Comparison of ENCODE assay signal across 17 mouse cellular contexts in genomic region chr1:102923150-102923549, GRCm38 (mm10).
"Had no signal": no experiment of that assay in that cellular context is flagged by ENCODE, and none has a peak within 500 bp of the region (broad histone marks: within the 10 kb centered on the region; RNA-seq: fewer than 3 reads in every experiment).

No protein-coding gene starts in this region.

- H3K4me3 ChIP-seq: neural tube, embryonic 12.5 days; neural tube, embryonic 13.5 days; neural tube, embryonic 15.5 days; stomach, embryonic 15.5 days had no signal

- H3K4me1 ChIP-seq: neural tube, embryonic 12.5 days; neural tube, embryonic 13.5 days; neural tube, embryonic 15.5 days; stomach, embryonic 15.5 days had no signal

- H3K9ac ChIP-seq: neural tube, embryonic 12.5 days; neural tube, embryonic 13.5 days; neural tube, embryonic 15.5 days; stomach, embryonic 15.5 days had no signal

- H3K4me2 ChIP-seq: neural tube, embryonic 12.5 days; neural tube, embryonic 13.5 days; neural tube, embryonic 15.5 days; stomach, embryonic 15.5 days had no signal

- H3K36me3 ChIP-seq: neural tube, embryonic 12.5 days; neural tube, embryonic 13.5 days; neural tube, embryonic 15.5 days; stomach, embryonic 15.5 days had no signal

- DNase-seq: retina, postnatal 1 day; right cerebral cortex, adult 18-20 months; right cerebral cortex, postnatal 14 days; right cerebral cortex, postnatal 25 days; right cerebral cortex, postnatal 4 days; spleen, adult 18-20 months; thymus, adult 18-20 months; thymus, adult 2 months; thymus, postnatal 14 days; thymus, postnatal 25 days; thymus, postnatal 36 days; thymus, postnatal 4 days had no signal

- H3K27me3 ChIP-seq: neural tube, embryonic 12.5 days; neural tube, embryonic 13.5 days; neural tube, embryonic 15.5 days; stomach, embryonic 15.5 days had no signal

- H3K27ac ChIP-seq: neural tube, embryonic 12.5 days; neural tube, embryonic 13.5 days; neural tube, embryonic 15.5 days; stomach, embryonic 15.5 days; stomach, postnatal 0 days had no signal

- H3K9me3 ChIP-seq: neural tube, embryonic 12.5 days; neural tube, embryonic 13.5 days; neural tube, embryonic 15.5 days; stomach, embryonic 15.5 days had no signal
